Mouse (Mus musculus) c-Kit-positive CD71-positive TER-119-positive erythroid progenitor cells, embryonic 14.5 days (primary cell): ENCODE results near the gene Vangl1.
"Not testable (repeated sequence)": the region's sequence is repeated elsewhere in the genome, so short reads cannot be mapped to it uniquely, and the experiment has no call there.

Experiments used
- DNase-seq: peaks from one replicate; pipeline ENCODE4 v3.0.0-alpha.2; 2013; ENCODE audit warnings: low spot score

Vangl1 gene

DNA sequence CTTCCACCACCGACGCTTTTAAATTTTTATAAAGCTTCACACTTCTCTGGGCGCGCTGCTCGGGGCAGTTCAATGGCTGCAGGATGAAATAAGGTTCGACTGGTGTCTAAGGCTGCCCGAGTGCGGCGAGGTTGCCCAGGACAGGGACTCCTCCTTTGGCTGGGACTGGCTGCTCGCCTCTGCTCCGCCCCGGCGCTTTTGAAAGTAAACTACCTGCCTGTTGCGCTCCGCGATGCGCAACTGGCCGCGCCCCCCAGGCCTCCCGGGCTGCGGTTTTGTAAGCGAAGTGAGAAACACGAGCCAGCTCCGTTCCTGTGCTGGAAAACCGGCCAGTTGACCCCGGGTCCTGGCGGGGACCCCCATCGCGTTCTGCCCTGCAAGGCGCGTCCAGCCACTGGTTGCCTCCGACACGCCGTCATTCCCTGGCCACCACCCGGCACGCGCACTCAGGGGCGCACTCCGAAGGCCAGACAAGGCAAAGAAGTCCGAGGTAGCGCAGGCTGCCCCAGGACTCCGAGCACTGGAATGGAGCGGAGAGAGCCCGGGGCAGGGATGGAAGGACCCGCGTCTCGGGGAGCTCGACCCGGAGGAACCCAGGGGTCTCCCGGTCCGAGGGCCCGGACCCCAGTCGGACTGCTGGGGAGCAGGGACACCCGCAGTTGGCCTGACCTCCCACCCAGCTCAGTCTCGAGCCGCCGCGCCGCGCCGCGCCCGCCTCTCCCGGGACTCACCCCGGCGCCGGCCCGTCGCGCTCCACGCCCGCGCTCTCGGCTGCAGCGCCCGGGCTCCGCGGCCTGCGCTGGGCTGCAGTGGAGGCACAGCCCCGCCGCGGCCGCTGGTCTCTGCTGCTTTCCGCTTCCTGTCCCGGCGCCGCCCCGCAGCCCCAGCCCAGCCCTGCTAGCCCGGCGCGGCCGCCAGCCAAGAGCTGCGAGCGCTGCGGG, at the start of gene Vangl1:
Vangl1 (minus strand) TSS at position 913 of the 941 bp plus-strand sequence.
- DNase-seq = no peak

DNA sequence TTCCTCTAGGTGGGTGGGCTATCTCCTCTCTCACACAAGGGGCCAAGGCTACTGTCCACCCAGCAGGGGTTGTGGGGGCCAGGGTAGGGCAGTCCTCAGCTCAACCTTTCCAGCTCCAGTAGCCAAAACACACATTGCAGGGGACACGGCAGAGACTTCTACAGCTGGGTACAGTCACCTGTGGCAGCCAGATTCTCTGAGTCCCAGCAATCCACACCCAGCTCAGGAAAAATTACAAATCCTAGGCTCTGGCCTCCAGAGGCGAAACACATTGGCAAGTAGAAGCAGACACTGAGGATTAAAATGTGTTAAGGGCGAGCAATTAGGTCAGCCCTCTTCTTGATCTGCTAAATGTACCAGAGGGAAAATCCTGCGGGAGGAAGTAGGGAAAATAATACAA, 49.1 kb upstream of the Vangl1 start:
- DNase-seq = no peak

DNA sequence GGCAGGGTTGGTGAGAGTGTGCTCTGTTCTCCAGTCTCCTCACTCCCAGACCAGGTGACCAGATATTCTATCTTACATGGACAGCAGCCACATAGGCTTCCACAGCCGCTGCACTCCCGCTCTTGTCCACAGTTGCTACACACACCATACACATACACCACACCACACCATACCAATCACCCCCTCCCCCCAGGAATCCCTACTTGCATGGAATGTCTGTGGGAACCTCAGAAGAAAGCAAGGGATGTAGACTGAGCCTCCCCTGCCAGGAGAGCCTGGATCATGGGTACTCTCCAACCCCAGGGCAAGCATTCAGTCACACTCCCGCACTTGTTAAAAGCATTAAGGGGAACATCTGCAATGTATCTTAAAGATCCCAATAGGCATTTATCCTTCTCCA, 48.4 kb upstream of the Vangl1 start:
- no peak for DNase-seq

DNA sequence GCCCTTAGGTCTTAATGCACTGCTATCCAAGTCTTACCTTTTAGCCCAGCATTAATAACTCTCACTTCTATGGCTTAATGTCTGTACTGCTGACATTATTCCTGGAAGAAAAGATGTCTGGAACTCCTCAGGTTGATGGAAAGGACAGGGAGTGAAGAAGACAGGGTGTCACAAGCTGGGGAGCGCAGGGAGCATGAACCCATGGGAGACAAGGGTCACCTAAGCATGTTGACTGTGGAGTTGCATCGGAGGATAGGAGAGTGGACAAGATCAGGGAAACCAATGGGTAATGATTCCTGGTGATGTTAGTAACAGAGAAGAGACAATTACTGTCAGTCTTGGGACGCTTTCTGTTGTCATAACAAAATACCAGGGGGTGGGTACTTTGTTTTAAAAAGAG, 46.4 kb upstream of the Vangl1 start:
- DNase-seq = no peak

DNA sequence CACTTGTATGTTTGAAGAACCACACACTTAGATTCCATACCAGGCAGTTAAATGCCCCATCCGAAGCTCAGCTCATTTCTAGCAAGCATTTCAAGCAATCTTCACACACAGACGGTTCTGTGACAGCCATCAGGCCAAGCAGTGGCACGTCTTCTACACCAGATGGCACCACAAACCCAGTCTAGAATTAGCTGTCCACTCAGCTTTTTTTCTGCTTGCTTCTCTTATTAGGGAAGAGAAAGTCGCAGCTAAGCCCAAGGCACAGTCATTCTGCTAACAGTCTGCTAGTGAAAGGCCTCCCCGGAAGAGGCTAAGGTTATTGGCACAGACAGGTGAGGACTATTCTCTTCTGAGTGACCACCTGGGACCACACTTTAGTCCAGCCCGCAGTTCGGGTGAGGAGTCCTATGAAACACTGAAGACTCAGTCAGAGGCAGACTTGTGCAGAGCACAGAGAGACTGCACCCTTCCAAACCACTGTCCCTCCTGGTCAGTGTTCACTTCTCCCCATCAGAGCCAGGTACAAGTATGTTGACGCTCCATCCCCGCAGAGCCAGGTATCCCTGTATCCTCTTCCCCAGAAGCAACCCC, 45.0 kb upstream of the Vangl1 start:
- no peak for DNase-seq

DNA sequence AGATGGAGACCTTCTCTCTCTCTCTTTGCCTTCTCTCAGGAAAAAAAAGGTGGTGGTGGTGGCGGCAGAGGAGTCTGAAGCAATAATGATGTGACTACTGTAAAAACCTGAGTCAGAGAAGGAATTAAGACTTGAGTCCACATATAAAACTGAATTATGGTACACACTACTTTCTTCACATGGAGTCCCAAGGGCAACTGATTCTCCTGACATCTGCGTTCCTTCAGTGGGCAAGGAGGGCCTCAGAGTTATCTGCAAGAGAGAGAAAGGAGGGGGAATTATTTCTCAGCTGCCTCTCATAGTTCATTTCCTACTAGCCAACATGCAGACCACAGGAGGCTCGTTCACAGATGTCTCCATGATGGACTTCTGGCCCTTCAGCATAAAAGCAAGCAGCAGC, 40.1 kb upstream of the Vangl1 start:
- no peak for DNase-seq

DNA sequence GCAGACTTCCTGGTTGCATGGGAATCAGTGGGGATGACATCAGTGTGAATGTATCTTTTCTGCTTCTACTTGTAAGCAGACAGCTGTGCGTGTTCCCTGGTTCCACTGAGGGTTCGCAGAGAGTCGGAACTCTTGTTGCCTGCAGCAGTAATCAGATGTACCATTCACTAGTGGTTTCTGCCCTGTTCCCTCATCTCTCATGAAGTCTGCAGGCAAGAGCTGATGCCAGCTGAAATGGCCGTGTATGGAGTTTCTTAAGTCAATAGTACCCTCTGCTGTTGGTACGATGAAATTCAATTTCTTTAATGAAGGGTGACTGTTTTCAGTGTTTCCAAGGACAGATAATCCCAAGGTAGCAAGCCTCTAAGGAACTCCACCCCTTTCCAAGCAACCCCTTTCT, 38.4 kb upstream of the Vangl1 start:
- DNase-seq = no peak

DNA sequence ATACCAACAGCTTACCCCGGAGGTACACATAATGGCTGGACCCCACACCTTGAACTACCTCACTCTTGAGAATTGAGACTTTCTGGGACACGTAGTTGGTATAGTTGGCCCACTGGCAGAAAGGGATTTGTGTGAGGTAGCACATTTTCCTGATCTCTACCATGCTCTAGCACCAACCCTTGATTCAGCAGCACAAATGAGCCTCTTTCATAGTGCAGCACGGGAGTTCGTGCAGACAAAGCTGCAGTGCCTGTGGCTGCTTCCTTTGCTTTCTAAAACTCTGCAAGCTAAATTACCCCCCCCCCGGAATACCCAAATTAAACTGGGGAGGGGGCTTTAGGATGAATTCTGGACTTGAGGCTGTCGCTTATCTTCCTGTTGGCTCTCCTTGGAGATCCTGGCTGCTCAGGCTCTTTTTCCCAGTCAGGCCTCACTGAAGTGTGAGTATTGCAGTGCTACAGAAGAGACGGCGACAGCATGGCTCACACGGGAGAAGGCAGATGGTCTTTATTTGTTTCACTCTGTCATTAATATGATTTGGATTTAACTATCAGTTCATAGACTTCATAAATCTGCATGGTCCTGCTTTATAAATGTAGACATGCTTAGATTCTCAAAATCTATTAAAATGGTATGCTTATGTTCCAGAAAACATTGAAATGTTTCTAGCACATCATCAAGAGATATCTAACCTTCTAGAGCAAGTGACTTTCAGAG, 27.1 kb upstream of the Vangl1 start:
- DNase-seq = no peak

DNA sequence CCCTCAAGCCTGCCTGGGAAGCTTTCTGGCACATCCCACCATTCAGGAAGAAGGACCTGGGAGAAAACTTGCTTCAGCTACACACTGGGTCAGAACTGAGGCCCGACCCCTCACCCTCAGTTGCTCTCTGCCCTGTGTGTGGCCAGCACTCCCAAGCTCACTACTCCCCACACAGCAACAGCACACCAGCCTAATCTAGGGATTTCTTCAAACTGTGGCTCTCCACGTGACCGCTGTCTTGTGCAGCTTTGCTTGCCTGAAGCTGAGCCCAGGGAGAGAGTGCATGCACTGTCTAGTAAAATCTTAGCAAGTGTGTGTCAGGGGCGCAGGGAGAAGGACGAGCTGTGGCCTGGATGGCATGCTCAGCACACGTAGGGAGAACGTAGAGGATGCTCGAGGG, 18.3 kb upstream of the Vangl1 start:
- no peak for DNase-seq

DNA sequence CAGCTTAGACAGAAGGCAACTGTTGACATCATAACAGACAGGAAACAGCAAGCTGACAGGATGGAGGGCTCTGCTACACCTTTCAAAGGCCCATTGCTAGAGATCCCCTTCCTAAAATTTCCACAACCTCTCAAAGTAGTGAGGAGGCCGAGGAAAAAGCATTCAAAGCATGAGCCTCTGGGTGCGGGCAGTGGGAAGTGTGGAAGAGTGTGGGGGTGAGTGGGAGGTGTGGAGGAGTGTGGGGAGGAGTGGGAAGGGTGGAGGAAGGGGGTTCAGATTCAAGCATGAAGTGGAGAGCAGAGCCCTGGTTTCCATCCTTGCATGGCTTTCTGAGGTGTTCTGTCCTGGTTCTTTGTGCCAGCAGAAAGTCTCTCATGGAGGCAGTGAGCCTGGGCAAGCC, 13.8 kb upstream of the Vangl1 start:
- no peak for DNase-seq

DNA sequence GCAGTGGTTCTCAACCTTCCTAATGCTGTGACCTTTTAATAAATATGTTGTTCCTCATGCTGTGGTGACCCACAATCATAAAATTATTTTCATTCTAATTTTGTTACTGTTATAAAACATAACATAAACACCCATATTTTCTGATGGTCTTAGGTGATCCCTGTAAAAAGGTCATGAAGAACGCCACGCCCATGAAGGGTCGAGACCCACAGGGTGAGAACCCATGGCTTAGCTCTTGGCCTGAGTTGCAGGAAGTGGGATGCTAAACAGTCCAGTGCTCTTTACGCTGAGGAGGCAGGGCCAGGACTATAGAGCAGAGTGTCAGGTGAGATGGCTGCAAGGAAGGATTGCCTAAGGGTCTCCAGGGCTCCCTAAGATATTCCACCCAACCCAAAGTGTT, 10.2 kb upstream of the Vangl1 start:
- DNase-seq = no peak

DNA sequence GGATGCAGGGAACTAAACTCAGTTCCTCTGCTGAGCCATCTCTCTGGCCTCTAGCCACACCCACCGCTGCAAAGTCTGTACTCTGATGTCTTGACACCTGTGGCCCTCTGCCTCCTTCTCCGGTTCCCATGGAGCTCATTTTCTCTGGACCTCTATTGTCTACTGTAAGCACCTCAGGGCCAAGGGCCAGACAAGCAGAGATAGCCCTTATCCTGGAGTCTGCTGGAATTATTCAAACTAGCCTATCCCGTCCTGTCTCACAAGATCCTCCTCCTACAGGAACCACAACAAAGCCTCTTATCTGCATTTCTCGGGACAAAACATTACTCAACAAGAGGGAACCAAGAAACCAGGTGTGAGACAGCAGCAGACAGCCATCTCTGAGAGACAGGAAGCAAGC, 9.8 kb upstream of the Vangl1 start:
- no peak for DNase-seq

DNA sequence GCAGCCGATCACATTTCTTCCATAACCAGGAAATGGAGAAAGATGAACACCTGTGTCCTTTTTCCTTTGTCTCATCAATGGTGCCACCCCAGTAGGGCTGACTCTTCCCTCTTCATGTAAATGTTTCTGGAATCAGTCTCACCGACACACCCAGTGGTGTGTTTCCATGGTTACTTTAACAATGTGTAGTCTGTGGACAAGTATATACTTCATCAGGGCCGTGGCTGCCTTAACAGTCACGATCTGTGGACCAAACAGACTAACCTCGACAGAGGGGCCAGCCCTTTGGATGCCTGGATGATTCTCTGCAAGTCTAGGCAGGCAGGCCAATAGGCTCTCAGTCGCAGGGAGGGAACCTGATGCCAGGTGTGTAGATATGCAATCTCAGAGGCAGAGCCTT, 8.4 kb upstream of the Vangl1 start:
- no peak for DNase-seq

DNA sequence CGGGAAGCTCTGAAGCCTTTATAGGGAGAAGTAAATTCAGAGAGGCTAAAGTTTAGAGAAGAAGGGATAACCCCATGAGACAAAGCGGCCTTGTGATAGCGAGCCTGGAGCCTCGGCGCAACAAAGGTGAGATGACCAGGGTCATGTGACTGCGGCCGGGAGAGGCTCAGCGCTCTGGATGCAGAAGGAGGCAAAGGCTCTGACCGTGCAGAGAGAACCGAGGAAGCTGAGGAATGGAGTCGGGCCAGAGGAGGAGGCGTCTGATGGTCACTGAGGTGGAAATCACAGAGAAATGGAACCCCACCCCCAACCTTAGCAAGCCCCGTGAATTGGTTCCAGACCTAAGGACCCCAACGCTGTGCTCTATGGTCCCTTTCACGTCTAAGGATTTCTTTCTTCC, 7.8 kb upstream of the Vangl1 start:
- DNase-seq = no peak

DNA sequence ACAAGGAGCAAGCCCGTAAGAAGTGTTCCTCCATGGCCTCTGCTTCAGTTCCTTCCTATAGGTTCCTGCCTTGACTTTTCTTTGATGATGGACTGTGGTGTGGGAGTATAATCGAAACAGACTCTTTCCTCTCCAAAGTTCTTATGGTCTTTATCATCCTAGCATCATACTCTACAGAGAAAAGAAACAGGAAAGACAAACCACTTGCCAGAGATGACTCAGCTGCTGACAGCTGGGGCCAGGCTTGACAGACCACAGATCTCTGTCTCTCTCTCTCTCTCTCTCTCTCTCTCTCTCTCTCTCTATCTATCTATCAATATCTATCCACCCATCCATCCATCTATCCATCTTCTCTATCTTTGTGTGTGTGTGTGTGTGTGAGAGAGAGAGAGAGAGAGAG, 6.8 kb upstream of the Vangl1 start:
- no peak for DNase-seq

DNA sequence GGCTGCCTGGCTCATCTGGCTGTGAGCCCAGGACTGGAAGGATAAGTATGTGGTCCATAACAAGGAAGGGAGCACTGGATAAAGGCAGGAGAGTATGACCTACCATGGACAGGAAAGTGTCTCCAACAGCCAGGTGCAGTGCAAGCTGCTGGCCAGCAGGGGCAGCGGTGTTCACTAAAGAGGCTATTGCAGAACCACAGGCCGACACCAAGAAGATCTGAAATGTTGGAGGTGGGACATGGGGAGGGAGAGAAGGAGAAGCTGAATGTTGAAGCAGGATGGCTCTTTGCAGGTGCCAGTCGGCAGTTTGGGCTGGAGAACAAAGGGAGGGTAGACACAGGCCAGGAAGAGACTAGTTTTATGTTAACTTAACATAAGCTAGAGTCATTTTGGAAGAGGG, 6.3 kb upstream of the Vangl1 start:
- peak; percentile 27 for DNase-seq

DNA sequence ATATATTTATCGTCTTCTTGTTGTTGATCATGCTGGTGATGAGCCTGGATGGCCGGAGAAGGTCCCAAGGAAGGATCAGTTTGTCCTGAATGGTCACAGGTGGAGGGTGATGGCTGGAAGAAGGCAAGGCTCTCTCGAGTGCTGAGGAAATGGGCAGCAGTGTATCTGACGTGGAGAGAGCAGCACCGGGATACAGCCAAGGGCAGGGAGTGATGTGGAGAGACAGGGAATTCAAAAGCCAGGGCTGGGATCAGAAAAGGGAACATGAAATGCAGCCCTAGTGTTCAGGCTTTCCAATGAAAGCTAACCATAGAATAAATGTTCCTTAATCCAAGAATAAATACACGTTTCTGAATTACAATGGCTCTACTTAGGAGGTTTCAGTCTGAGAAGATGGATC, 4.4 kb upstream of the Vangl1 start:
- DNase-seq = no peak

DNA sequence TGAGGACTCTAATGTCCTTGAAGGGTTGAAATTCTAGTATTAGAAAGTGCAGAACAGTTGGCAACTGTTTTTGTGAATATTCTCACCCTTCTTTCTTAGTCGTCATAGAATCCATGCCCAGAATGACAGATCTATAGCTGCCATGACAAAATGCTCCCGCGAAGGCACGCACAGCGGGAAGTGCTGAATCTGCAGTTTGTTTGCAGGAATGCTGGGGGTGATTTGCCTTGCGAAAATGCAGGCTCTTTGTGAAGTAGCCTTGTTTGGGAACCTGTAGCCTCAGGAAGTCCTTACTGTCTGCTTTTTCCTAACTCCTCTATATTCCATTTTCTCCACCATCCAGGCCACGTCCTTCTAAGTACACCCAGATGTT, 951 bp upstream of the Vangl1 start:
- DNase-seq = no peak

DNA sequence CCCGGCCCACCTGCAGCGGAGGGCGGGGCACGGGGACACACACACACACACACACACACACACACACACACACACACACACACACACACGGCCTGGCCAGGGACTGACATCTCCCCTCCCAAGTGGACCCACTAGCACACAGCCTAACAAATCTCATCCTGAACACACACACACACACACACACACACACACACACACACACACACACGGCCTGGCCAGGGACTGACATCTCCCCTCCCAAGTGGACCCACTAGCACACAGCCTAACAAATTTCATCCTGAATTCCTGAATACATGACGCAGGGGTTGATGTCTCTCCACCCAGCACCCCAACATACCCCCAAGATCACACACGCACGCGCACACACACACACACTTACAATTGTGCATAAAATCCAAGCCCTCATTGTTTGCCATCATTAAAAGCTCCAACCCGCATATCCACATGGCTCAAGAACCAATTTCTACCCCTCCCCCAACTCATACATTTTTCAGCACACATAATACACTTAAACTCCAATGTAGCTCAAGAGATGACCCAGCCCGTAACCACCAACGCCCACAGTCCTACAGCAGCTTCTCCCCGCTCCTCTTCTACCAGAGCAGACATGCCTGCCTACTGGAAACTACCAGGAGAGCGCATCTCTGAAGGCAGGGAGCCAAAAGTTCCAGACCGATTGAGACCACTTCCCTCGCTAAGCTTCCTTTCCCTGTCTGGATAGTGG, 403 bp upstream of the Vangl1 start:
- DNase-seq = not testable (repeated sequence)

DNA sequence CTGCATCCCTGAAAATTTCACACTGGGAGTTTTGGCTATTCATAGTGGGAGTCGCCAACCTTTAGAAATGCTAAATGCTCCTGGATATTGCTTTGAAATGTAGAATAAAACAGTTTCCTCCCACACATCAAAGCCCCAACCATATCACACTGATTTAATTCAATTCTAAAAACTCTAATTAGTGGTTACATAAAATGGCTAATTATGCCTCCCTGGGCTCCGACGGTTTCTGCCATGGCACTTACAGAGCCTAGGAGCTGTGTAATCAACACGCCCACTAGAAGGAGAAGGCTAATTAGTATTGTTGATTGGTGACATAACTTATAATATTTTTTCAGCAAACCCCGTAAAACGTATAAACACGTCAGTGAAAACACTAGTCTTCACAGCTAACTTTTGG, 1.4 kb downstream of the Vangl1 start:
- DNase-seq = no peak

DNA sequence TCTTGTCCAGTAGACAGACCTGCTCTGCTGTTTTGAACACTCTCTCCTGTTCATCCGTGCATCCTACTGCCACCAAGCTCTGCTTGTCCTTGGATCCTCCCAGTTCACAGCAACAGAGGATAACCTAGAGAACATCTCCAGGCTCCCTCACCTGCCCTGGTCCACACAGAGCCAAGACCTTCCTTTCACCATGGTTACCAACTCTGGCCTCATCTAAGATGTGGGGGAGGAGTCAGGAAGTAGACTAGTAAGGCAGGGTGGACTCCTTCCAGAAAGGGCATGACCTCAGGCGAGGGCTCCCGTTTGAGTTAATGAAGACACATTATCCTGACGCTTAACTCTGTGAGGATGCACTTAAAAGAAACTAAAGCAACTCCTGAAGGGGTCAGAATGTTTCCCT, 4.5 kb downstream of the Vangl1 start:
- no peak for DNase-seq

DNA sequence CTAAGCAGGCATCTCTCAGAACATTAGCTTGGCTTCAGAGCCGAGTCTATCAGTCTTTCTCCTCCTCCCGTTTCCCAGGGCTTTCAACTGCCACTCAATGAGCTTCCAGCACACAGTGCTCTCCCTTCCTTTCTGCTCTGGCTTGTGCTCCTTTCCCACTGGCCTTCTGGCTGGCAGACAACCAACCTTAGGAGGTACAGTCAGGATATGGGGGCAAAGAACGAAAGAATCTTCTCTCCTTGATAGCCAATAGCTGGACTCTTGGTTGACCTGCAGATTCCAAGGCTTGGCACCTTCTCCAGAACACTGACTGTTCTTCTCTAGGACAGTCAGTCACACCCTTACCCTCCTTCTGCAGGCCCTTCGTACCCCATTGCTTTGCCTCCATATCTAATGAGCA, 5.3 kb downstream of the Vangl1 start:
- no peak for DNase-seq

DNA sequence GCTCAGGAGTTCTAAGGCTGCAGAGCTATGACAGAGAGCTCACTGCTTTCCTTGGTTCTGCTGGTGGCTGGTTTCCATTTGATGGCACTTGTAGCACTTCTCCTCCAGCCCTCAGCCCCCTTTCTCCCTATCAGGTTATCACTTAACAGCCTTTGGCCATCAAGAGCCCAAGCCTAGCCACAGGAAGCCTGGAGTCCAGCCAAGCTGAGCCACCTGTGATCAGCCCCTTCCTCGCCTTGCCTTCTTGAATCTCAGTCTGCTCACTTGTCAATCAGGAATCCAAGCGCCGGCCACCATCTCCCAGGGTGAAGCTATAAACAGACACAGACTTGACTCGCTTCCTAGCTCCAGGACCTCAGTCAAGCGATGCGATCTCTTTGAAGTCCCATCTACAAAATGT, 6.0 kb downstream of the Vangl1 start:
- DNase-seq = no peak
